Mouse (Mus musculus): ENCODE measurements around the gene Kifap3. TPM values are rescaled to one million over a fixed set of nuclear protein-coding genes. Genes with fewer than 3 reads are reported as not detected.

Gene Kifap3
- polyA plus RNA-seq, 1 experiment = 123 TPM

- TF ChIP-seq CTCF (IDR thresholded peaks at IDR 0.05; ENCODE audit: extremely low read depth, insufficient read depth, low read length) (no peak), POLR2A (IDR thresholded peaks at IDR 0.05; ENCODE audit: extremely low read depth, insufficient read depth, low read length) (no peak)
- Histone ChIP-seq H3K4me3 (ENCODE audit: insufficient read depth, low read length) (no peak overlapping the region), H3K4me1 (ENCODE audit: control insufficient read depth, insufficient read depth, low read length) (peaks cover 5% of the 10 kb centered on the region), H3K27ac (ENCODE audit: insufficient read depth, low read length) (no peak overlapping the region)
Measured at GRCm38 (mm10) chr1:163934591-163934990, 155.2 kb downstream of the Kifap3 start.

- no peaks in the 10 kb centered on the region for H3K4me1 ChIP-seq (ENCODE audit: control insufficient read depth, insufficient read depth, low read length)
- TF ChIP-seq CTCF (IDR thresholded peaks at IDR 0.05; ENCODE audit: extremely low read depth, insufficient read depth, low read length) = no peak
- TF ChIP-seq POLR2A (IDR thresholded peaks at IDR 0.05; ENCODE audit: extremely low read depth, insufficient read depth, low read length) = no peak
- no peak overlapping the region for H3K27ac ChIP-seq (ENCODE audit: insufficient read depth, low read length)
- H3K4me3 ChIP-seq (ENCODE audit: insufficient read depth, low read length) = no peak overlapping the region
Measured at GRCm38 (mm10) chr1:163942056-163942455, 162.7 kb downstream of the Kifap3 start.

- Histone ChIP-seq H3K27ac (ENCODE audit: insufficient read depth, low read length) (no peak overlapping the region), H3K4me3 (ENCODE audit: insufficient read depth, low read length) (no peak overlapping the region), H3K4me1 (ENCODE audit: control insufficient read depth, insufficient read depth, low read length) (no peaks in the 10 kb centered on the region)
- no peak for TF ChIP-seq CTCF (IDR thresholded peaks at IDR 0.05; ENCODE audit: extremely low read depth, insufficient read depth, low read length)
- TF ChIP-seq POLR2A (IDR thresholded peaks at IDR 0.05; ENCODE audit: extremely low read depth, insufficient read depth, low read length) = no peak
Measured at GRCm38 (mm10) chr1:163953396-163953795, 174.0 kb downstream of the Kifap3 start.

GRCm38 (mm10) chr1:163958036-163958435, 178.7 kb downstream of the Kifap3 start:
- no peak overlapping the region for H3K27ac ChIP-seq (ENCODE audit: insufficient read depth, low read length)
- TF ChIP-seq POLR2A (IDR thresholded peaks at IDR 0.05; ENCODE audit: extremely low read depth, insufficient read depth, low read length) (no peak), CTCF (IDR thresholded peaks at IDR 0.05; ENCODE audit: extremely low read depth, insufficient read depth, low read length) (no peak)
- no peaks in the 10 kb centered on the region; the same call in 1 of the 2 replicates for H3K4me1 ChIP-seq (ENCODE audit: control insufficient read depth, insufficient read depth, low read length)

GRCm38 (mm10) chr1:163964008-163964689, 184.8 kb downstream of the Kifap3 start:
- H3K27ac ChIP-seq (ENCODE audit: insufficient read depth, low read length) = no peak overlapping the region
- TF ChIP-seq POLR2A (IDR thresholded peaks at IDR 0.05; ENCODE audit: extremely low read depth, insufficient read depth, low read length) = no peak
- no peak for TF ChIP-seq CTCF (IDR thresholded peaks at IDR 0.05; ENCODE audit: extremely low read depth, insufficient read depth, low read length)
- H3K4me1 ChIP-seq (ENCODE audit: control insufficient read depth, insufficient read depth, low read length) = no peaks in the 10 kb centered on the region; the same call in 1 of the 2 replicates
- H3K4me3 ChIP-seq (ENCODE audit: insufficient read depth, low read length) = no peak overlapping the region

More at GRCm38 (mm10) chr1:163958036-163958435, 178.7 kb downstream of the Kifap3 start:
- no peak overlapping the region for H3K4me3 ChIP-seq (ENCODE audit: insufficient read depth, low read length)

Other genes with a start within 250 kb of the Kifap3 start
- gene Mettl11b, start 54.4 kb upstream of the Kifap3 start, polyA plus RNA-seq (2012; rRNA removed) = 1.6 and 2.0 TPM in 2 replicates
- gene Scyl3, start 149.5 kb downstream of the Kifap3 start, polyA plus RNA-seq (2012; rRNA removed) = 23.8 and 24.1 TPM in 2 replicates
- 0.91 and 1.0 TPM in 2 replicates for gene BC055324, start 215.2 kb downstream of the Kifap3 start, polyA plus RNA-seq (2012; rRNA removed)
- 3.7 and 4.3 TPM in 2 replicates for gene Mettl18, start 215.3 kb downstream of the Kifap3 start, polyA plus RNA-seq (2012; rRNA removed)